Mouse (Mus musculus) layer of hippocampus, adult 9-11 months (tissue): Measurements from ENCODE around the gene Olfr859.
"Not testable (repeated sequence)": the region's sequence is repeated elsewhere in the genome, so short reads cannot be mapped to it uniquely, and the experiment has no call there.

Source experiments
- DNase-seq: peaks from one replicate; pipeline ENCODE4 v3.0.0; 2022

Gene Olfr859

GRCm38 (mm10) chr9:19804606-19805005 lies at the start of gene Olfr859:
Gene Olfr859 (plus strand): TSS chr9:19804906.
- not testable (repeated sequence) for DNase-seq

GRCm38 (mm10) chr9:19769136-19769535 lies 35.6 kb upstream of the Olfr859 start:
- DNase-seq: no peak

- no peak for DNase-seq
Measured at GRCm38 (mm10) chr9:19769701-19770100, 35.0 kb upstream of the Olfr859 start.

- DNase-seq: no peak
Measured at GRCm38 (mm10) chr9:19779983-19780382, 24.7 kb upstream of the Olfr859 start, which contains the start of gene Olfr58. Gene Olfr58 (plus strand): TSS chr9:19780283.

- no peak for DNase-seq
Measured at GRCm38 (mm10) chr9:19803000-19803399, 1.7 kb upstream of the Olfr859 start.

- no peak for DNase-seq
Measured at GRCm38 (mm10) chr9:19849647-19850046, 44.9 kb downstream of the Olfr859 start, which contains the start of gene Olfr860. Gene Olfr860 (minus strand): TSS chr9:19849747.
